ENCODE assay signal across 19 mouse cellular contexts in the genomic region with DNA sequence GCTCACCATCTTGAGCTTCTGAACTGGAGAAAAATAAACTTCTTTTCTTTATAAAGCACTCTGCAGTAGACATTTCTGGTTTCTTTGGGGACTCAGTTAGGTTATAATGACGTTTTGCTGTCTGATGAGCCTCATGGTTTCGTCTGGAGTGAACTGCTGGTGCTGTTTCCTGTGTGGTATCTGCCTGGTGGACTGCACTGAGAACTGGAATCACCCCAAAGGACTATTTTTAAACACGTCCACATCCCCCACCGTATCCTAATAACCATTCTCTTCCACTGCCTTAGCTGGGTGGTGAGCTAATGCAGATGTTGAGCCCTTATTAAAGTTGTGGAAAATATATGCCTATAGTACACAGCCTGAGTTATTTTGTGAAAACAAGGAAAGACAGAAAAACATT.
"Had no signal": no experiment of that assay in that cellular context is flagged by ENCODE, and none has a peak within 500 bp of the region (broad histone marks: within the 10 kb centered on the region; RNA-seq: fewer than 3 reads in every experiment).

No protein-coding gene starts in this region.

- H3K4me2 ChIP-seq: lung, embryonic 14.5 days; midbrain, embryonic 12.5 days; neural tube, embryonic 13.5 days; neural tube, embryonic 15.5 days had no signal

- H3K27ac ChIP-seq: midbrain, embryonic 10.5 days; midbrain, embryonic 12.5 days; neural tube, embryonic 13.5 days; neural tube, embryonic 15.5 days had no signal

- H3K4me3 ChIP-seq: midbrain, embryonic 10.5 days; midbrain, embryonic 12.5 days; myocyte; neural tube, embryonic 13.5 days; neural tube, embryonic 15.5 days had no signal

- H3K36me3 ChIP-seq: midbrain, embryonic 10.5 days; midbrain, embryonic 12.5 days; neural tube, embryonic 13.5 days; neural tube, embryonic 15.5 days had no signal

- ATAC-seq: midbrain, embryonic 16.5 days had no signal

- H3K9ac ChIP-seq: lung, embryonic 14.5 days; midbrain, embryonic 12.5 days; neural tube, embryonic 13.5 days; neural tube, embryonic 15.5 days had no signal

- H3K4me1 ChIP-seq: midbrain, embryonic 10.5 days; midbrain, embryonic 12.5 days; neural tube, embryonic 13.5 days; neural tube, embryonic 15.5 days had no signal

- H3K9me3 ChIP-seq: midbrain, embryonic 10.5 days; midbrain, embryonic 12.5 days; neural tube, embryonic 13.5 days; neural tube, embryonic 15.5 days had no signal

- H3K27me3 ChIP-seq: midbrain, embryonic 12.5 days; neural tube, embryonic 13.5 days; neural tube, embryonic 15.5 days had no signal

- DNase-seq: lung, adult 18-20 months; lung, embryonic 14.5 days; lung, postnatal 14 days; lung, postnatal 4 days; midbrain, embryonic 14.5 days; retina, postnatal 1 day; right cerebral cortex, adult 18-20 months; right cerebral cortex, postnatal 25 days; right cerebral cortex, postnatal 4 days; spleen, adult 18-20 months; thymus, adult 18-20 months; thymus, postnatal 14 days; thymus, postnatal 36 days had no signal
